ENCODE assay signal across 8 mouse cellular contexts in the genomic region with DNA sequence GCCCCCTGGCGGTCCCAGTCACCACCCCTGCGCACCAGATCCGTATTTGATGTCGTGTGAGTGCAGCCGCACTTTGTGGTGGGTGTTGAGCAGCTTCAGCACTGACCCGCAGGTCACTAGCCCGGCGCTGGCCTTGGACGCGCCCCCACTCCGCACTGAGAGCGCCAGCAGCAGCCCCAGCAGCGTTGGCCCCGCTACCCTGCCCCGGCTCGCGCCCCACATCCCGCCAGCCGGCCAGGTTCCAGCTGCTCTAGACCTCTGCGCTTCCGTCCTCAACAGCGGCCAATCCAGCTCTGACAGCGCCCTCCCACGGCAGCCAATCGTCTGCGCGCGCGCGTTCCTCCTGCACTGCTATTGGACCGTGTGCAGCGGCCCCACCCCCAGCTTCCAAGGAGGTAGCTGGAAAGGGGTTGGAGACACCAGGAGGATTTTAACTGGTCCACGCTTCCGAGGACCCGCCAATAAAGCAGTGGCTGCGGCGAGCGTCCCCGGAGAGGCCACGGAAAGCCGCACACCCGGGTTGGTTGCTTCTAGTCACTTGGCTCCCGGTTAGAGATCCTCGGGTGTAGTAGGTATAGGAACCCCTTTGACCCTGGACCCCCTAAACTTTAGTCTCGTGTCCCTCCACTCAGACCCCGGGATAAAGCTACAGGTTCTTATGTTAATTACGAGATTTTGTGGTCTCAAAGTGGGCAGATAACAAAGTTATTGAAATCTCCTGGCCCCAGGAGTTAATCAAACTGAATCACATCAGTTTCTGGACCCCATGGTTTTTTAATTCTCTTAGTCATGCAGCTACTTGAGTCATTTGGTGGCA. TPM values are rescaled to one million over a fixed set of nuclear protein-coding genes. Genes with fewer than 3 reads are reported as not detected.
DNase-seq lines count a peak whose midpoint lies in the region; ATAC-seq lines count a peak whose summit lies in the region.

A gene (minus strand): TSS at position 295 of the 817 bp plus-strand sequence.

- peak within 1 kb of the TSS; percentile 73 for H3K4me3 ChIP-seq in forebrain, embryonic 11.5 days (ENCODE audit: low read depth, low read length)
- H3K4me3 ChIP-seq in heart, embryonic 16.5 days (ENCODE audit: low read length), result peak within 1 kb of the TSS; percentile 80
- H3K4me3 ChIP-seq in liver, embryonic 15.5 days (replicated peaks), result peak within 1 kb of the TSS; percentile 89
- H3K4me3 ChIP-seq in neural tube, embryonic 12.5 days, result peak within 1 kb of the TSS; percentile 81

- peak within 1 kb of the TSS; percentile 81; the same call in 1 of the 2 replicates for H3K27ac ChIP-seq in forebrain, embryonic 11.5 days (ENCODE audit: low read depth, low read length)
- peak within 1 kb of the TSS; percentile 44 for H3K27ac ChIP-seq in heart, embryonic 16.5 days (ENCODE audit: low read length)
- peak within 1 kb of the TSS; percentile 72 for H3K27ac ChIP-seq in liver, embryonic 15.5 days (replicated peaks)
- H3K27ac ChIP-seq in neural tube, embryonic 12.5 days, result peak within 1 kb of the TSS; percentile 80

- no peaks in the 10 kb centered on the region for H3K36me3 ChIP-seq in forebrain, embryonic 11.5 days (ENCODE audit: control insufficient read depth, insufficient read depth, low read length)
- H3K36me3 ChIP-seq in heart, embryonic 16.5 days (ENCODE audit: control insufficient read depth, insufficient read depth), result no peaks in the 10 kb centered on the region
- H3K36me3 ChIP-seq in liver, embryonic 15.5 days (replicated peaks), result no peaks in the 10 kb centered on the region
- H3K36me3 ChIP-seq in neural tube, embryonic 12.5 days, result no peaks in the 10 kb centered on the region

- H3K9ac ChIP-seq in forebrain, embryonic 11.5 days (ENCODE audit: low read length), result peak within 1 kb of the TSS; percentile 80
- H3K9ac ChIP-seq in heart, embryonic 16.5 days (ENCODE audit: low read length), result peak within 1 kb of the TSS; percentile 78
- H3K9ac ChIP-seq in liver, embryonic 15.5 days, result peak within 1 kb of the TSS; percentile 88
- H3K9ac ChIP-seq in neural tube, embryonic 12.5 days, result peak within 1 kb of the TSS; percentile 72

- H3K27me3 ChIP-seq in forebrain, embryonic 11.5 days (ENCODE audit: control insufficient read depth, insufficient read depth, low read length), result no peaks in the 10 kb centered on the region
- no peaks in the 10 kb centered on the region for H3K27me3 ChIP-seq in heart, embryonic 16.5 days (ENCODE audit: control insufficient read depth, insufficient read depth, low read length)
- H3K27me3 ChIP-seq in liver, embryonic 15.5 days, result peaks cover 4% of the 10 kb centered on the region; the same call in 1 of the 2 replicates
- no peaks in the 10 kb centered on the region for H3K27me3 ChIP-seq in neural tube, embryonic 12.5 days (replicated peaks)

- under 1% methylated on average over 47 of the region's 47 CpGs for WGBS in forebrain, embryonic 11.5 days
- under 1% methylated on average over 47 of the region's 47 CpGs for WGBS in heart, embryonic 16.5 days
- whole genome bisulfite sequencing in liver, embryonic 15.5 days (ENCODE audit: insufficient replicate concordance), result under 1% methylated on average over 47 of the region's 47 CpGs
- under 1% methylated on average over 47 of the region's 47 CpGs for WGBS in neural tube, embryonic 12.5 days

- peak; percentile 98 for ATAC-seq in forebrain, embryonic 11.5 days (replicated peaks; ENCODE audit: low FRiP score)
- ATAC-seq in heart, embryonic 16.5 days (replicated peaks; ENCODE audit: extremely low read depth, insufficient read depth, low FRiP score), result peak; percentile 97
- ATAC-seq in liver, embryonic 15.5 days (ENCODE audit: insufficient read depth), result peak; percentile 97
- ATAC-seq in neural tube, embryonic 12.5 days (ENCODE audit: low FRiP score, low read depth), result peak; percentile 98

- DNase-seq in CD8-positive naive resting alpha-beta T cell, adult 2 months (ENCODE audit: low read depth in 2 of 2, low spot score in 2 of 2), result peak; percentile 93 to 96
- peak; percentile 94 for DNase-seq in c-Kit-positive CD71-negative TER-119-negative erythroid progenitor cells, embryonic 14.5 days (ENCODE audit: low read depth)
- DNase-seq in forebrain, embryonic 11.5 days (ENCODE audit: low spot score), result peak; percentile 100
- DNase-seq in kidney, postnatal 36 days, result peak; percentile 98 to 99
- DNase-seq in telencephalon, adult 2 months (ENCODE audit: low read depth, low spot score), result peak; percentile 91

- H3K4me2 ChIP-seq in forebrain, embryonic 11.5 days (ENCODE audit: low read depth, low read length, severe bottlenecking), result peak within 1 kb of the TSS; percentile 97
- peak within 1 kb of the TSS; percentile 100 for H3K4me2 ChIP-seq in heart, embryonic 16.5 days (ENCODE audit: low read depth, low read length)
- H3K4me2 ChIP-seq in liver, embryonic 15.5 days, result peak within 1 kb of the TSS; percentile 99
- peak within 1 kb of the TSS; percentile 97 for H3K4me2 ChIP-seq in neural tube, embryonic 12.5 days (replicated peaks)

- peaks cover 4% of the 10 kb centered on the region for H3K4me1 ChIP-seq in forebrain, embryonic 11.5 days (replicated peaks; ENCODE audit: control insufficient read depth, insufficient read depth, low read length)
- H3K4me1 ChIP-seq in heart, embryonic 16.5 days (ENCODE audit: control insufficient read depth, insufficient read depth, low read length), result peaks cover 8% of the 10 kb centered on the region
- peaks cover 22% of the 10 kb centered on the region for H3K4me1 ChIP-seq in liver, embryonic 15.5 days (replicated peaks)
- peaks cover 17% of the 10 kb centered on the region for H3K4me1 ChIP-seq in neural tube, embryonic 12.5 days

- H3K9me3 ChIP-seq in forebrain, embryonic 11.5 days (ENCODE audit: control insufficient read depth, low read length), result no peaks in the 10 kb centered on the region
- H3K9me3 ChIP-seq in heart, embryonic 16.5 days (replicated peaks; ENCODE audit: control insufficient read depth, low read length), result no peaks in the 10 kb centered on the region
- H3K9me3 ChIP-seq in liver, embryonic 15.5 days (replicated peaks), result no peaks in the 10 kb centered on the region
- no peaks in the 10 kb centered on the region for H3K9me3 ChIP-seq in neural tube, embryonic 12.5 days

RNA-seq across cellular contexts. Expression of the gene that starts here (rescaled TPM):
- polyA plus RNA-seq in forebrain, embryonic 11.5 days (2014; fragmentation: Nextera tagmentation; extraction: Ambion mirVana), result 64.9 and 68.4 TPM in 2 replicates
- 54.5 and 61.9 TPM in 2 replicates for polyA plus RNA-seq in heart, embryonic 16.5 days (2015; fragmentation: Nextera tagmentation; extraction: Ambion mirVana)
- 54.4 TPM in 2 replicates for polyA plus RNA-seq in liver, embryonic 15.5 days (2015; fragmentation: Nextera tagmentation; extraction: Ambion mirVana)
- polyA plus RNA-seq in neural tube, embryonic 12.5 days (2016; fragmentation: Nextera tagmentation; extraction: Ambion mirVana), result 61.5 and 79.9 TPM in 2 replicates

Comparison
In these comparisons a context has a peak if more than half of its experiments do, and no peak if none do; other contexts are left out.
1. Peak in every context shown above with its lines: DNase-seq, ATAC-seq, H3K4me3 ChIP-seq and H3K27ac ChIP-seq.